In genomic region chr4:122995404-122996220, GRCm38 (mm10) we compare ENCODE assay signal across 8 mouse cellular contexts. TPM values are rescaled to one million over a fixed set of nuclear protein-coding genes. Genes with fewer than 3 reads are reported as not detected.
DNase-seq lines count a peak whose midpoint lies in the region; ATAC-seq and TF ChIP-seq lines count a peak whose summit lies in the region.

Gene Mycl (plus strand): TSS chr4:122995652.

- H3K36me3 ChIP-seq in hindbrain, embryonic 10.5 days, result peaks cover 10% of the 10 kb centered on the region
- no peaks in the 10 kb centered on the region for H3K36me3 ChIP-seq in lung, embryonic 14.5 days (ENCODE audit: insufficient read depth)

- H3K9me3 ChIP-seq in hindbrain, embryonic 10.5 days, result 0 out of 2 replicates have a peak, but pooled peaks cover 7% of the 10 kb centered on the region
- H3K9me3 ChIP-seq in lung, embryonic 14.5 days (ENCODE audit: low read depth, low read length), result no peaks in the 10 kb centered on the region; the same call in 1 of the 2 replicates

- peak; percentile 91 for TF ChIP-seq CTCF in lung, embryonic 14.5 days (IDR thresholded peaks at IDR 0.05; ENCODE audit: low read depth)

- peak within 1 kb of the TSS; percentile 99 for H3K27ac ChIP-seq in hindbrain, embryonic 10.5 days
- H3K27ac ChIP-seq in lung, embryonic 14.5 days (ENCODE audit: low read depth), result peak within 1 kb of the TSS; percentile 82

- H3K4me2 ChIP-seq in lung, embryonic 14.5 days, result peak within 1 kb of the TSS; percentile 98

- WGBS in hindbrain, embryonic 10.5 days, result under 1% methylated on average over 69 of the region's 69 CpGs
- WGBS in lung, embryonic 14.5 days, result 1% methylated on average over 69 of the region's 69 CpGs

- peak within 1 kb of the TSS; percentile 97 for H3K4me3 ChIP-seq in hindbrain, embryonic 10.5 days
- H3K4me3 ChIP-seq in lung, embryonic 14.5 days (ENCODE audit: low read depth, low read length), result peak within 1 kb of the TSS; percentile 70

- peaks cover 2% of the 10 kb centered on the region; the same call in 1 of the 2 replicates for H3K27me3 ChIP-seq in hindbrain, embryonic 10.5 days (ENCODE audit: insufficient read depth, poor library complexity, severe bottlenecking)
- peaks cover 23% of the 10 kb centered on the region for H3K27me3 ChIP-seq in lung, embryonic 14.5 days (ENCODE audit: insufficient read depth, low read length)

- peak within 1 kb of the TSS; percentile 65 for H3K9ac ChIP-seq in lung, embryonic 14.5 days

- ATAC-seq in lung, embryonic 14.5 days (ENCODE audit: insufficient read depth), result peak; percentile 80
- peak; percentile 80 for ATAC-seq in neutrophil, adult 5-6 weeks (ENCODE audit: extremely low read depth, insufficient number of reproducible peaks, low FRiP score, poor library complexity, severe bottlenecking)

- DNase-seq in Muller cell, postnatal 12 days (ENCODE audit: inconsistent ontology term), result peak; percentile 85
- peak; percentile 80 for DNase-seq in cerebellum, adult 9-11 months
- peak; percentile 71 to 92 for DNase-seq in frontal cortex, adult 2 months (ENCODE audit: extremely low spot score in 1 of 2, low spot score in 1 of 2)
- DNase-seq in hindbrain, embryonic 10.5 days (ENCODE audit: low spot score), result peak; percentile 91
- peak; percentile 77 for DNase-seq in layer of hippocampus, adult 9-10 months (ENCODE audit: low spot score)
- DNase-seq in lung, embryonic 14.5 days, result peak; percentile 85
- DNase-seq in thymus, adult 18-20 months, result peak; percentile 71 to 72

- peaks cover 52% of the 10 kb centered on the region for H3K4me1 ChIP-seq in hindbrain, embryonic 10.5 days (replicated peaks)
- H3K4me1 ChIP-seq in lung, embryonic 14.5 days (ENCODE audit: insufficient read depth), result 0 out of 2 replicates have a peak, but pooled peaks cover 3% of the 10 kb centered on the region

RNA-seq across cellular contexts. Expression of gene Mycl, which starts in this region (rescaled TPM):
- 10.0 and 12.0 TPM in 2 replicates for polyA plus RNA-seq in frontal cortex, adult 2 months (2012; rRNA removed)
- 74.1 and 82.3 TPM in 2 replicates for polyA plus RNA-seq in hindbrain, embryonic 10.5 days (2016; fragmentation: Nextera tagmentation; extraction: Ambion mirVana)
- 15.2 and 16.5 TPM in 2 replicates for polyA plus RNA-seq in lung, embryonic 14.5 days (2014; fragmentation: Nextera tagmentation; extraction: Ambion mirVana)
- total RNA-seq in neutrophil, adult 5-6 weeks (2017), result 0.37 and 0.70 TPM in 2 replicates

Comparison
In these comparisons a context has a peak if more than half of its experiments do, and no peak if none do; other contexts are left out.
1. Peak in every context shown above with its lines: DNase-seq, ATAC-seq, H3K4me3 ChIP-seq and H3K27ac ChIP-seq.
2. Peak in ATAC-seq in neutrophil, adult 5-6 weeks; RNA of the gene not detected or under 1 TPM.